Mouse (Mus musculus) gastrocnemius, postnatal 4 days (tissue): ENCODE data around the gene Gm42517. TPM values are rescaled to one million over a fixed set of nuclear protein-coding genes. Genes with fewer than 3 reads are reported as not detected.

Experiments
- DNase-seq, 2 experiments: peaks; one replicate each; pipeline ENCODE4 v3.0.0; 2021 to 2022; ENCODE audit warnings: low spot score in 2 of 2, mixed read lengths in 2 of 2
- total RNA-seq, 2 experiments: library from RNA; stranded (reverse); gene quantifications; 2 replicates each; pipeline ENCODE4 v1.2.3; 2021

The Gm42517 gene
- total RNA-seq, 2 experiments from 2014 or later, result 0.15 to 0.18 TPM

DNA sequence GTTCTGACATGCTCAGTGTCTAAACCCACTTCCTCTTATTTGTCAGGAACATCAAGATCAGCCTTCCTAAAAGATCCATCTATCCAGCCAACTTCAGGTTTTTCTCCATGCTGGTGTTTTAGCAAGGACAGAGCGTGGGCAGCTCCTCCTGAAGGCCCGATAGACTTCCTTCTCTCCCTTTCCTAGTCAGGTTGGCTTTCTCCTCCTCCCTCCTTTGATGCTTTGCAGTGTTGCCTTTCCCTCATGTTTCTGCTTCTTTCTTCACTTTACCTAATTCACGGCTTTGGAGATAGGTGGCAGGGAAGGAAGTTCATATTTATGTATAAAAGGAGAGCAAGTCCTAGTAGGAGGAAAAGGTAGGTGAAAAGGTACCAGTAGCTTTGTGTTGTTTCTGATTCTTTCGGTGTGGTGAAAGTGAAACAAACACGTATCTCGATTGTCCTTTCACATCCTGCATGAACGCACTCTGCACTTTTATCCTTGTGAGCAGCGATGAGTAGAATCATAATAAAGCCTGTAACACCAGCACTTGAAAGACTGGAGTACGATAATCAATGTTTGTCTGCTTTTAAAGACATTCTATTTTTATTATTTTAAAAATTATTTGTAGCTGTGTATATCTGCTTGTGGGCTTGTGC lies 18.1 kb downstream of the Gm42517 start:
- DNase-seq, result no peak

- no peak for DNase-seq
Measured at GRCm38 (mm10) chr5:108347843-108348242, 19.9 kb downstream of the Gm42517 start.

DNA sequence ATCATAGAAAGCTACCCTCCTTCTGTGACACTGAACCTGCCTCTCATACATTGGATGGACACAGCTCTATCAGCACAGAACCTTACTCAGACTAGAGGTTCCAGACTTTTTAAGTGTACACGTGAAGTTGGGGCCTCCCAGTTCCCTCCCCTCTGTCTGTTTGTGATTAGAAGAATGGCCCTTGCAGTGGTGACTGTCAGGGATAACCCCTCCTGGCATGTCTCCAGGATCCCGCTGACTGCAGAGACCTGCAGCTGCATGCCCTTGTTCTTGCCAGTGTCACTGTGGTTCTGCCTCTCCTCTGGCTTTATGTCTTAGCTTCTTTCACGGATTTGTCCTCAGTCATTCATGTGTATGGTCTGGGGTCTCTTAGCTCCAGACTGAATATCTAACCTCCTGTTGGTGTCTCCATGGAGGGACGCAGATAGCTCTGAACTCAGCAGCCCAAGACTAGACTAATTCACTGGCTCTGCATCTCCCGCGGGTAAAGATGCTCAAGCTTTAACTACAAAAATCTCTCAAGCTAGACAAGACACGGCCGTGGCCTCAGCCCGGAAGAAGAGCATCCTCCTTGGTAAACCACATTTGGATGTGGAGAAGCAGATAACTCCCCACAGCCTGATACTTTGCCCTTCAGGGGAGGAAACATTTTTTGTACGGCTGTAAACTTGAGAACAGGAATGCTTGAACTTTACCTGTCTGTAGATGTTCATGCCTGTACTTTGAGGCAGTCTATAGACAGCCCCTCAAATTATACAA lies 22.2 kb downstream of the Gm42517 start:
- DNase-seq, result no peak

DNA sequence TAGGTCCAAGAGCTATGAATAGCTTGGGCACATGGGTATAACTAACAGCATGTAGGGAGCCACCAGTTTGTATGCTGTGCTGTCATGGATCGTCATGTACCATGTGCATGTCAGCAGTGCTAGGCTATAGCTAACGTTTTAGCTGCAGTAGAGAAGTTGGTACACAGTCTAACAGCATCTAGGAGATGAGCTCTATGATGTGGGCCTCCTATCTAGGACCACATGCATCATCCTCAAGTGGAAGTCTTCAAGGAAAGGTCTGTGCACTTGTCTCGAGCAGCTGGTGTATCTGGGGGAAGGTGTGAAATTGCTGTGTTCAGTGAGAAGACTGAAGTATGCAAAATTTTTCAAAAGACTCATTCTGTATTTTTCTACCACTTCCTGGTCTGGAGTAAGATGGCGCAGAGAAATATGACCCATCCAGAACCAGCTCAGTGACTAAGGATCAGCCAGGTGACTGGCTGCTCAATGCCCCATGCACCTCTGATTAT lies 24.0 kb downstream of the Gm42517 start:
- no peak for DNase-seq

GRCm38 (mm10) chr5:108338049-108338448 lies 29.7 kb downstream of the Gm42517 start:
- no peak for DNase-seq

- DNase-seq, result no peak
Measured at GRCm38 (mm10) chr5:108337385-108337784, 30.3 kb downstream of the Gm42517 start.

DNA sequence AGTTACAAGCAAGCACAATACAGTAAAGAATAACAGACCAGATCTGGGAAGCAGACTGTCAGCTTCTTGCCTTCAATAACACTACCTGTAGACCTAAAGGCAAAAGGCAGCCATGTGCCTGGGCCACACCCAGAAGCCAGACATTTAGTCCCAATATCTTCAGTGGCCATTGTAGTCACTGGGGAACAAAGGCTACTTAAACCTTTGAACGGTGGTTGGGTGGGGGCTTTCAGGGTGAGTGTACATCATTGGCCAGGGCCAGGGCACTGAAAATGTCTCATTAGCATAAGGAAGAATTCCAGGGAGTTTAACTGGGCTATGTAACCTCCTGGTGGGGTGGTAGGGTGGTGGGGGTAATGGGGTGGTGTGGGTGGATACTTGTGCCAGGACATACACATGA lies 36.7 kb downstream of the Gm42517 start:
- DNase-seq, result no peak

Other genes starting within 250 kb of the Gm42517 start
- gene Tmed5, start 235.3 kb downstream of the Gm42517 start, total RNA-seq, result 10 to 100 TPM; 17.3 to 20.3 TPM
- 1 to 10 TPM; 2.2 to 2.6 TPM for gene Ccdc18, start 235.0 kb downstream of the Gm42517 start, total RNA-seq
- gene Dr1, start 99.0 kb downstream of the Gm42517 start, total RNA-seq, result 10 to 100 TPM; 26.8 to 28.6 TPM
- gene Pigg, start 55.3 kb downstream of the Gm42517 start, total RNA-seq, result 1 to 10 TPM; 4.7 to 5.6 TPM
- not detected for gene Pde6b, start 20.5 kb upstream of the Gm42517 start, total RNA-seq
- gene Atp5k, start 66.5 kb upstream of the Gm42517 start, total RNA-seq, result 100 to 1,000 TPM; 548 to 659 TPM
- gene Mfsd7a, start 81.0 kb upstream of the Gm42517 start, total RNA-seq, result 1 to 10 TPM; 4.3 to 4.5 TPM
- gene Pcgf3, start 93.3 kb upstream of the Gm42517 start, total RNA-seq, result 10 to 100 TPM; 87.5 to 91.3 TPM
- gene Cplx1, start 182.1 kb upstream of the Gm42517 start, total RNA-seq, result under 1 TPM; 0.27 to 0.31 TPM